Mouse (Mus musculus): ENCODE data around the gene Tk1. TPM values are rescaled to one million over a fixed set of nuclear protein-coding genes. Genes with fewer than 3 reads are reported as not detected.

Tk1 gene
- 27.2 TPM for polyA plus RNA-seq (2017; shearing (Covaris generic))

GRCm38 (mm10) chr11:117825333-117826101, at the start of gene Tk1, which contains the start of gene Afmid:
Gene Tk1 (minus strand): TSS chr11:117826092.
Gene Afmid (plus strand): TSS chr11:117825924.

GRCm38 (mm10) chr11:117872861-117873608, 47.1 kb upstream of the Tk1 start, which contains the start of gene Tha1:
Gene Tha1 (minus strand): TSS chr11:117873481.

GRCm38 (mm10) chr11:117860601-117861000, 34.7 kb upstream of the Tk1 start, which contains the start of gene Tmem235:
Gene Tmem235 (plus strand): TSS chr11:117860752.

GRCm38 (mm10) chr11:117848985-117849671, 23.2 kb upstream of the Tk1 start, which contains the start of gene Birc5:
Gene Birc5 (plus strand): TSS chr11:117849251.

GRCm38 (mm10) chr11:117809407-117810311, 16.2 kb downstream of the Tk1 start, which contains the start of the genes Gm20708 and Syngr2:
Gene Gm20708 (plus strand): TSS chr11:117809668.
Gene Syngr2 (plus strand): TSS chr11:117809668.

GRCm38 (mm10) chr11:117797511-117798159, 28.3 kb downstream of the Tk1 start, which contains the start of gene 6030468B19Rik:
Gene 6030468B19Rik (plus strand): TSS chr11:117797660.

GRCm38 (mm10) chr11:117781993-117782704, 43.7 kb downstream of the Tk1 start, which contains the start of the genes Tmc8 and Tmc6:
Gene Tmc8 (plus strand): TSS chr11:117782076.
Gene Tmc6 (minus strand): TSS chr11:117782198.

Other genes with a start within 250 kb of the Tk1 start
- 22.1 TPM for gene Tnrc6c, start 171.8 kb downstream of the Tk1 start, polyA plus RNA-seq (2017; shearing (Covaris generic))
- gene Tmc8, start 44.0 kb downstream of the Tk1 start, polyA plus RNA-seq (2017; shearing (Covaris generic)): 146 TPM
- gene Tmc6, start 43.9 kb downstream of the Tk1 start, polyA plus RNA-seq (2017; shearing (Covaris generic)): 164 TPM
- 1.6 TPM for gene 6030468B19Rik, start 28.4 kb downstream of the Tk1 start, polyA plus RNA-seq (2017; shearing (Covaris generic))
- 3.3 TPM for gene Gm20708, start 16.4 kb downstream of the Tk1 start, polyA plus RNA-seq (2017; shearing (Covaris generic))
- gene Syngr2, start 16.4 kb downstream of the Tk1 start, polyA plus RNA-seq (2017; shearing (Covaris generic)): 160 TPM
- 28.2 TPM for gene Afmid, start 168 bp downstream of the Tk1 start, polyA plus RNA-seq (2017; shearing (Covaris generic))
- gene Birc5, start 23.2 kb upstream of the Tk1 start, polyA plus RNA-seq (2017; shearing (Covaris generic)): 9.7 TPM
- gene Tmem235, start 34.7 kb upstream of the Tk1 start, polyA plus RNA-seq (2017; shearing (Covaris generic)): not detected
- gene Tha1, start 47.4 kb upstream of the Tk1 start, polyA plus RNA-seq (2017; shearing (Covaris generic)): 21.4 TPM
- gene Socs3, start 144.0 kb upstream of the Tk1 start, polyA plus RNA-seq (2017; shearing (Covaris generic)): 174 TPM
- 53.6 TPM for gene Pgs1, start 160.2 kb upstream of the Tk1 start, polyA plus RNA-seq (2017; shearing (Covaris generic))